Mouse (Mus musculus) cerebellum, postnatal 10 days (tissue): ENCODE results near the gene Gpr137c.

Experiments used
- DNase-seq, 2 experiments: peaks; one replicate each; pipeline ENCODE4 v3.0.0; 2021; ENCODE audit warnings: mixed read lengths in 2 of 2

Gene Gpr137c

DNA sequence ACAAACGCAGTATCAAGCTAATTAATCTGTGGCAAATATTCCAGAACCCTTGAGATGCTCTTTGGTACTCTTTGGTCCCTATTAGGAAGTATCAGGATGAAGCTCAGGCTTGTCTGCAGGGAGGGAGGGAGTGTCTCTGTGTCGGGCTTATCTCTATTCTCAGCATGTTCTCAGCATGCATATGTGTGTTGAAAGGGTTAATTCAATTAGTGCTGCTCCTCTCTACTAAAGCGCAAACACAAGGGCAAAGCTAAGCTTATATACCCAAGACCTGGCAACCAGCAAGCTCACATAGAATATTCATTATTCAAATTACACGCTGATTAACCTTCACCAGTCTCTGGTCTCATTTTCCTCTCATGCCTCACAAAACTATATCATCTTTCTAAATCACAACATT is 84.4 kb downstream of the Gpr137c start:
- no peak for DNase-seq

DNA sequence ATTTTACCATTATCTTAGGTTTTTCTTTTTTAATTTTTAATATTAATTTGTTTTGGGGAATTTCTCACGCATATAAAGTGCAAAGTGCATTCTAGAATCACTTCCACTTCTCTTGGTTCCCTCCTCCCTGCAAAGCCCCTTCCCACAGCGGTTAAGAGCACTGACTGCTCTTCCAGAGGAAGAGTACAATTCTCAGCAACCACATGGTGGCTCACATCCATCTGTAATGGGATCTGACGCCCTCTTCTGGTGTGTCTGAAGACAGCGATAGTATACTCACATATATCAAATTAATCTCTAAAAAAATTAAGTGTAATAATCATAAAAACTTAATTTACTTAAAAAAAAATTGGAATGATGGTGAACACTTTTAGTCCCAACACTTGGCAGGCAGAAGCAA is 84.9 kb downstream of the Gpr137c start:
- no peak for DNase-seq

DNA sequence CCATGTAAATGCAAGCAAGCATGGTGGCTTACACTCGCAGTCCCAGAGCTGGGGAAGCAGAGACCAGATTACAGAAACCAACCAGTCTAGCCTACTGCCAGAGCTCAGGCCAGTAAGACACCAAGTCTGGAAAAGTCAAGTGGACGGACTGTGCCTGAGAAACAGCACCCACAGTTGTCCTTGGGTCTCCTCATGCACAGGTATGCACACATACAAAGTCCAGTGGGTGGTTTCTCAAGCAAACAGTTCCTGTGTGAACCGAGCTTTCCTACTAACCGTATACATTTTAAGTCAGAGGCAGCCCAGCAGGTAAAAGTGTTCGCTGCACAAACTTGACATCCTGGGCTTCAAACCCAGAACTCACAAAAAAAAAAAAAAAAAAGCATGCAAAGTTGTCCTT is 86.3 kb downstream of the Gpr137c start:
- no peak for DNase-seq

DNA sequence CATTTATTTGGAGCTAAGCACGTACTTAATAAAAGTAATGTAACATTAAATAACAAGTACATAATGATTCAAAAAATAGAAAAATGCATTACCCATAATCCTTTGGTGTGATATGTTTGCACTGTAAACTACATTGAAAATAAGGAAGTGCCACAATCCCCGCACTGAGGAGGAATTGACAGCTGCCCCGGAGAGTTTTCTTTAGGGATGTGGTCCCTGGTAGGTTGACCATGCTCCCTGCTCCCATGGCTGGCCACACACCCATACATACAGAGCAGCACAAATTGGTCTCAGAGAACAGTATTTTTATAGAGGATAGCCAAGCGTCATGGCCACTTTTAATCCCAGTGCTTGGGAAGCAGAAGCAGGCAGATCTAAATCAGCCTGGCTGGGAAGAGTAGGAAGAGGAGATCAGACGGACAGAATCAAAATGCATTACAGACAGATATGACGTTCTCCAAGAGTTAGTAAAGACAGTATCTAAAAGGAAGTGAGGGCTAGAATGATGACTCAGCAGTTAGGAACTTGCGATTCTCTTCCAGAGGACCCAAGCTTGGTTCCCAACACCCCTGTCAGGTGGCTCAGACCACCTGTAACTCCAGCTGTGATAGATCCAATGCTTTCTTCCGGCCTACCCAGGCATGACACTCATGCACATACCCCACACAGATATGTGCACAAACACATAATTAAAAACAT is 88.3 kb downstream of the Gpr137c start:
- DNase-seq: no peak

DNA sequence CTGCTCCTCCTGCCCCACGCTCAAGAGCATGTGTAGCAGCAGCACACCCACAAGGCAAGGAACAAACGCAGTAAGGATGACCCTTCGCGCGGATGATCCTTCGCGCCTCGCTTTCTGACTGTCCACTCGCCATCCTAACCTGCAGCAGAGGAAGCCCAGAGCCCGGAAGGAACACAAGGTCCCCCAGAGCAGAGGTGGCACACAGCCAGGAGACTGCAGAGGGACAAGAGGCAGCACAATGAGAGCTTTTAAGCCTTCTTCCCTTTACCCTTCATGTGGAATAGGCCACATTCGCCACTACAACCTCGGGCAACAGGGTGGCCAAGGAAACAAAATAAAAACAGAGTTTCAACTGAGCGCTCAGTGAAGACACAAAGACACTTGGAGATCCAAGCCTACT is 90.1 kb downstream of the Gpr137c start:
- DNase-seq: peak; percentile 48 to 58

DNA sequence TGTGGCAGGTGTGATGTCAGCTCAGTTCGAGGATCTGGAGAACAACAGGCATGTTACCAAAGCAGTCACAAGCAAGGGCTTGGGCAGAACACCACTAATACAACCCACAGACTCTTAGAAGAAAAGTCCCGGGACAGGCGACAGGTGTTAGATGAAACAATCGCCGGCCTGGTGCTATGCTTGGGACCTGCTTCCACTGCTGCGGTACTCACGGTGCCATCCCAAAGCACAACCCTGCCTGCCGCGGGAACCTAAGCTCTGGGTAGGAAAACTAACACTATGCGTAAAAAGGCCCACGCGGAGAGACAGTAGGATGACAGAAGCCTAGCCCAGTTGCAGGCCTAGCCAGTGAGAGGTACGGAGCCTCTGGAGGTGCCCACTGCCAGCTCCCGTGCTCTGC is 90.6 kb downstream of the Gpr137c start:
- no peak for DNase-seq

DNA sequence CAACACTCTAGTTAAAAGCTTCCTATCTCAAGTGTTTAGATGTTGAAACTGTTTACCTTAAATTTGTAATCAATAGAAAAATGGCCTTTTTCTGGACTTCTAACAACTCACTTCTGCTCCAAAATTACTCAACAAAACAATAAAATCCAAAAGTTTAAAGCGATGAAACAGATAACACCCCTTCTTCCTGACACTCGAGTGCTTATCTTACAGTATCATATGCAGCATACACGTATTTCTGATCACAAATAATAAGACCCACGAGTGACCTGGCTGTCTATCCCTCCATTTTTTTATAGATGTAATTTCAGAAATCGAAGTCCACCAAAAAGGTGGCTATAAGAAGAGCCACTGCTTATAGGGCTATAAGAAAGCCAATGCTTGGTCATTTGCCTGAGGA is 97.4 kb downstream of the Gpr137c start:
- DNase-seq: no peak

DNA sequence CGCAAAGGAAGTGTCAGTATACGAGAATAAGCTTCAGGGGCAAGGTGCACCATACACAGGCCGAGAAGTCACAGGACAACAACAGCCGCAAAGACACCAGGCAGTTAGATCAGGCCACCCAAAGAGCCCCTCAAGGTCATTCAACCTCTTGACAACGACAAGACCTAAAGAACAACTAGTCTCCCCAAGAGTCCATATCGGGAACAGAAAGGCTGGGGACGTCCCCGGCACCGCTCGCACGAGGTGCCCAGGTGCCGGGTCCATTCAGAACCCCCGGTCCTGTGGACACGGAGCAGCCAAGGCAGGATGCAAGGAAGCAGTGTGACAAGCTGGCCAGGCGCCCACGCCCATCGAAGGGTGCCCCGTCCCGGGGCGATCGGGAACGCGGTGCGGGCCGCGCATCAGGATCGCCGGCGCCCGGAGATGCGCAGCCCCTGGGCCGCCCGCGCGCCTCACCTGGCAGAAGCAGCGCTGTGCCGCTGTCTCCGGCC is 98.4 kb downstream of the Gpr137c start:
- peak in 1 of 2 experiments; percentile 80 for DNase-seq

DNA sequence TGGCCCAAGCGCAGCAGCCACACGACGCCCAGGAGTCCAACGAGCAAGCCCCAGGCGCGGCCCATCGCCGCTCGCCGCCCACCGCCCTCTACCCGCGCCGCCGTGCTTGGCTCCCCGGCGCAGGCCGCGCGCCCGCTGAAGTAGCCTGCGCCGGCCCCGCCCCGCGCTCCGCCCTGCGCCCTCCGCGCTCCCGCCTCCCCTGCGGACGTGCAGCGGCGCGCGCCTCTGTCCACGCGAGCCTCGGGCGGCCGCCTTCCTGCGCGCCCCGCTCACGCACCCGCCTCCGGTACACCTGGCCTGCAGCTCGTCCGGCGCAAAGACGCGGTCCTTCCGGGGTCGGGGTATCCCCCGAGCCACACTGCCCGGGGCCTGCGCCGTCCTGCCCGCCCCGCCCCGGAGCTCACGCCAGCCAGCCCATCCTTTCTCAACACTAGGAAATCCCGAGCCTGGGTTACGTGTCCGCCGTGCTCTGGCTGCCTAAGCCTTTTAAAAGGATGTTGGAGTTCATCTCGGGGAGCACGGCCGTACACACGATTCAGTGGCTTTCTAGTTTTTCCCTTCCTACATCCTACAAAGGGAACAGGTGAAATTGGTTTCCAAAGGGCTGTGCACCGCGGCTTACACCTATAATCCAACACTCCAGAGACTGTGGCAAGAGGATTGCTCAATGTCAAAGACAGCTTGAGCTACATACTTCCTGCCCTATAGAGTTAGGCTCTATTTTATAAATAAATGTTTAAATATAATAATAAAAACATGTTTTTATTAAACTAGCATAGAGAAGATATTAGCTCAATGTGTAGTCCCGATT is 99.1 kb downstream of the Gpr137c start, which contains the start of gene Ero1l:
Gene Ero1l (minus strand): TSS at position 346 of the 811 bp plus-strand sequence.
- peak; percentile 90 to 93 for DNase-seq

DNA sequence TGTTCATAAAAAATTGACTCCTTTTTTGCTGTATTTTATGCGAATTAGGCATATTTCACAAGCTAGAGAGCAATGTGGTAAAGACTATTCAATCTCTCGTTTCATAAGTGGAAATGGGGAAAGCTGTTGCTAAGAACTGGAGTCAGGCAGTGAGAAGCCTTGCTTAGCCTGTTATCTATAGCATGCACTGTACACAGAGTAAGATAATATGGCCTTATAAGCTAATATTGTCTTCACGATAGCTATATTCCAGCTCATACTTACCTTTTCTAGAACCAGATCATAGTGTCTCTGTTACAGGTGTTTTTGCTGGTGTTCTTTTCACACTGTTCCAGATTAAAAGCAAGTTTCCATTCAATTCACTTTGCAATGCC is 99.7 kb downstream of the Gpr137c start:
- DNase-seq: no peak

DNA sequence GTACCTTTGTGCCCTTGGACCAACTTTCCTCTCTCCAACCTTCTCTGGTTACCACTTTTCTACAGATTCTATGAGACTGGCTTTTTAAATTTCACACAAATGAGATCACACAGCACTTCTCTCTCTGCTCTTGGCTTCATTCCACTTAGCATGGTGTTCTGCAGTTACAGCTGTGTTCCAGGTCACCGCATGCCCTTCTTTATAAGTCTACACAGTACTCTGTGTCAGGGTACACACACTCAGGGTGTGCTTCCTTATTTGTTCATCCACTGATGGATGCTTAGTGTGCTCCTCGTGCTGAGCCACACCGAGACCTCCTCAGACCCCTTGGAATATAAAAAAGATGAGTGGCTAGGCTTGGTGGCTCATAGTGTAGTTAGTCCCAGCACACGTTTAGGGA is 100.6 kb downstream of the Gpr137c start:
- DNase-seq: no peak

DNA sequence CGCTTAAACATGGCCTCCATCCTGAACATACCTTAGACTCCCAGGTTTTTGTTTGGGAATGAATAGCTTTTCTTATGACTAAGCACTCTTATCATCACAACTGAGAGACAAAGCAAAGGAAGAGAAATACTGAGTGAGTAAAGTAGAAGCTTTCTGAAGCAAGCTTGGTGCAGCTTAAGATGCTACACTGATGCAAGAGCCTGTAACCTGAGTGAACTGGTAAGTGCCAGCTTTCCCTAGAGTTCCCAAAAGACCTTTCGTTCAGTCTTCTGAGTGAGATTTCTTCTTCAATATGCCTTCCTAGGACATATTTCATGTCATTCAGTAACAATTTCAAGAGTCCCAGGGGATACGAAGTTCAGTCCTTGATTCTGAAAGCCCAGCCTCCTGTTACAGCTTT is 101.5 kb downstream of the Gpr137c start:
- no peak for DNase-seq

DNA sequence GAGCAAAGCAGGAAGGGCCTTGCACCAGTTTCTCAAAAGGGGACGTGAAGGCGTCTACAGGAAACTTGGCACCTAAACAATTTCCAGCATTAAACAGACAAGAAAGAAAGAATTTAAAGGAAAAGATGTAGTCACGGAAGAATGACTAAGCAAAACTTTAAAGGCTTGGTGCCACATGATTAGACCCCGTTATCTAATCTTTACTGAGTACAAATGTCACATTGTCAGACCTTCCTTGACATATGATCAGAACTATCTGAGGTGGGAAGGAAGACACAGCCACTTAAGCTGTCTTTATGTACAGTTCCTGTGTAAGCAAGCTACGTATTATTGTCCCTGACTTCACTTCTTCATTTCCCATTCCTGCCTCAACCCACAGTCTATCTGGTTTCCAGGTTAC is 102.1 kb downstream of the Gpr137c start:
- DNase-seq: no peak

DNA sequence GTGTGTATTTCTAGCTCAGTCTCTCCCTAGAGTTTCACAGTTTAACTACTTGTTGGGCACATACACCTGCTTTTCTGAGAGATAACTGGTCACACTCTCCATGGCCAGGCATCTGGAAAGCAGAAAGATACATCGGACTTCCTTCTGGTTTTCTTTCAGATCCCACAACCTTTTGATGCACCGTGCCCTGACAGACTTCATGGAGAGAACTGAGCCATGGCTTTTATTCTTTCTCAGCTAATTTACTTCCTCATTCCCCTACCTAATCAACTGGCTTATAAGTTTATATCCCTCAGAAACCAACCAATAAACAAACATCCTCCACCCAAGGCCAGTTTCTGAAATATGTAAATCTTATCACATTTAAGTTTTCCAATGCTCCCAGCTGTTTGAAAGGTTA is 102.9 kb downstream of the Gpr137c start:
- no peak for DNase-seq

DNA sequence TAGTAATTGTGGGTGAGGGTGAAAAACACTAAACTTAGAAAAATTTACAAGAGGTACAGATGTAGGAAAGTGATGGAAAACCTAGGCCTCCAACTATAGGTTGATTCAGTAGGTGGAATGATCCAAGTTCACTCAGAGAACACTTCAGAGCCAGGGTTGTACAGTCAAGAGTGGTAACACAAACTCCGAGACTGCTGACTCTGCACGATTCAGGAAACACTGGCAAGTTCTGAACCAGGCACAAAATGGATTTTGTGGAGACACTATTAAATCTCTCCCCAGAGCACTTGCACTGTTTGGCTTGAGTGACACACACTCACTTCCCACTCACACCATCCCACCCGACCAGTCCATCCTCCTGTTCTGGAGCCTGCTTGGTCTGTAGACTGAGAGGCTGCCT is 103.8 kb downstream of the Gpr137c start:
- no peak for DNase-seq

DNA sequence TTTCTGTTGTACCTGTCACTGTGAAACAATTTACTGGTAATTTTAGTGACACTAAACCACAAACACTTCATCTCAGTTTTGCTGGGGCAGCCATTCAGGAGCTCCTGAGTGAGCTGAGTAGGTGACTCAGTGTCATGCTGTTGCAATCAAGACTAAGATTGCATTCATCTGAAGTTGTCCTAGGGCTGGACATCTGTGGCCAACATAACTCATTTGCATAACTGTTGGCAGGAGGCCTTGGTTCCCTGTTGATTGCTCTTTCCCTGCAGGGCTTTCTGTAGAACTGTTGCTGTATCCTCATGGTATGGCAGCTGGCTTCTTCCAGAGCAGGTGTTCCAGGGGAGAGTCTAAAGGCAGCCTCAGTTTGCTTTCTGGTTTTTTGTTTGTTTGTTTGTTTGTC is 106.0 kb downstream of the Gpr137c start:
- peak; percentile 67 to 73 for DNase-seq

DNA sequence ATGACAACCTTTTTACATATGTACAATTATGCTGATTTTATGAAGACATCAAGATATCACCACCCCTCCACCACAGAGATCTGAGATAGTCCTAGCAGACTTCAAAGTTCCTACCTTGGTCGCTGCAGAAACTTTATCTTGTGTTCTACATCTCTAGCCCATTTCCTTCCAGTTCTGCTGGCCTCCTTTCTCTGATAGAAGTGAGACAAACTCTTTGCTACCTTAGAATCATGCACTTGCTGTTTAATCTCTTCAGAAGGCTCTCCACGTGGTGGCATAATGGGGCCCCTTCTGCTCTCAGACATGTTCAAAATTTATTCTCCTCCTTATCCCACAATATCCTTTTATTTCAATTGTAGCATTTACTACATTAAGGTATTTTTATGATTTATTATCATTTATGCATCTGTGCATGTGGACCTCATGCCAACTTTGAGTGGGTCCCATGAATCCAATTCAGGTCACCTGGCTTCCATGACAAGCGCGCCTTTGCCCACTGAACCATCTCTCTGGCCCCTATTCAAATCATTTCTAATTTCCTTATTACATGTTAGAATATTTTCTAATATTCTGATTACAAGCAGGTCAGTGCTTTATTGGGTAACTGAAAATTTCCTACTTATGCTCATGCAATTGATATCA is 108.7 kb downstream of the Gpr137c start:
- no peak for DNase-seq

DNA sequence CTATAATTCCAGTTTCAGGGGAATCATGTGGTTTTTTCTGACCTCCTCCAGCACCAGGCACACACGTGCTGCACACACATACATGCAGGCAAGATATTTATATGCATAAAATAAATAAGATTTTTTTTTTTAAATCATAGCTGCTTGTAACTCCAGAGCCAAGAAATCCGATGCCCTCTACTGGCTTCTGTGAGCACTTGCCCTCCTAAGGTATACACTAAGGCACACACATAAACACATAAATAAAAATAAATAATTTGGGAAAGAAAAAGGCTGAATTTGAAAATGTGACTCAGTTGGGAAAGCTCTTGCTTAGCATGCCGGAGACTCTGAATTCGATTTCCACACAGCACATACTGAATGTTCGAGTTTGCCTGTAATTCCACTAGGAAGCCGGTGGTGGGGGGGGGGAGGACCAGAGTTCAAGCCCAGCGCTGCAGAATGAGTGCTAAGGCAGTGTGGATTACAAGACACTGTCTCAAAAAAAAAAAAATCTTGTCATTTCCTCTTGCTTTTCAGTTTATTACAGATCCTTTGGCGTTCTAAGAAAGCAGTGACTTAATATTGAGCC is 109.6 kb downstream of the Gpr137c start:
- no peak for DNase-seq

DNA sequence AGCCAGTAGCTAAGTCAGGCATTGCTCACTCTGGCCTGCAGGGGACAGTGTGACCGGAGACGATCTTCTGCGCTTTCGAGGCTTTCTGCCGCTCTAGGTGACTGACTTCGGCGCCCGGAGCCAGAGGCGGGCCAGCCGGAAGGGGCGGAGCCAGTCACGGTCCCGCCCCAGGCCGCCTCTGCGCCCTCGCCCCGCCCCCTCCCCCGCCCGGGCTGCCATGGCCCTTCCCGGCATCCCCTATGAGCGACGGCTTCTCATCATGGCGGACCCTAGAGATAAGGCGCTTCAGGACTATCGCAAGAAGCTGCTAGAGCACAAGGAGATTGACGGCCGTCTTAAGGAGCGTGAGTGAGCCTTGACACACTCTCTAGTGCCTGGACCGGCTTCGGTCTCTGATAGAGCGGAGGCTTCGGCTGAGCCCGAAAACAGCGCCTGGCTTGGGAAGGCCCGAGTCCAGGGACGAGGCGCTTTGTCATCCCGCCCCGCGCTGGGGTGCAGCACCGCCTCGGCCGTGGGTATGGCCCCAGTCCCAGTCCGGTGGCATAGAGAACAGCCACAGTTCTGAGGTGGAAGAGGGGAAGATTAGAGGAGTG is 110.2 kb downstream of the Gpr137c start, which contains the start of gene Psmc6:
Gene Psmc6 (plus strand): TSS at position 200 of the 593 bp plus-strand sequence.
- peak; percentile 96 for DNase-seq
